Mouse (Mus musculus) MEL (cell line): ENCODE data around the gene Cpsf6. TPM values are rescaled to one million over a fixed set of nuclear protein-coding genes. Genes with fewer than 3 reads are reported as not detected.

Source experiments
- DNase-seq: peaks from one replicate; pipeline ENCODE4 v3.0.0; 2011; ENCODE audit warnings: low read depth, low spot score
- H3K27ac ChIP-seq: 2 replicates; pipeline ENCODE4 v1.5.1; 2012; ENCODE audit warnings: low read depth, mild to moderate bottlenecking, control low read depth, low read length, moderate library complexity; ENCODE audit not compliant: control insufficient read depth
- H3K27me3 ChIP-seq, 2 experiments: fragments of 150-350 bp in 1 of 2; sonication (generic) in 1 of 2; 2 replicates each; pipeline ENCODE4 v1.6.1; 2012; ENCODE audit warnings: low read length in 2 of 2, mild to moderate bottlenecking in 2 of 2, improper control_type of control experiment in 1 of 2, moderate library complexity in 1 of 2; ENCODE audit not compliant: insufficient read depth in 2 of 2, control insufficient read depth in 1 of 2
- H3K36me3 ChIP-seq, 2 experiments: 2 replicates each; pipeline ENCODE4 v1.6.1; 2012 to 2014; ENCODE audit warnings: low read length in 2 of 2, improper control_type of control experiment in 1 of 2, inconsistent platforms in 1 of 2, mild to moderate bottlenecking in 1 of 2; ENCODE audit not compliant: insufficient read depth in 2 of 2, control insufficient read depth in 1 of 2
- H3K4me1 ChIP-seq, 2 experiments: fragments of 150-350 bp in 1 of 2; sonication (generic) in 1 of 2; 2 replicates each; pipeline ENCODE4 v1.6.1; 2012; ENCODE audit warnings: low read length in 2 of 2, improper control_type of control experiment in 1 of 2, mild to moderate bottlenecking in 1 of 2; ENCODE audit not compliant: insufficient read depth in 2 of 2, control insufficient read depth in 1 of 2
- H3K4me3 ChIP-seq, 2 experiments: fragments of 150-350 bp in 1 of 2; sonication (generic) in 1 of 2; 2 replicates each; pipeline ENCODE4 v1.5.1; 2012; ENCODE audit warnings: low read depth in 2 of 2, low read length in 2 of 2, mild to moderate bottlenecking in 2 of 2, moderate library complexity in 2 of 2, control low read depth in 1 of 2, improper control_type of control experiment in 1 of 2; ENCODE audit not compliant: control insufficient read depth in 1 of 2, insufficient read depth in 1 of 2
- H3K79me2 ChIP-seq: 2 replicates; pipeline ENCODE4 v1.6.1; 2012; ENCODE audit warnings: mild to moderate bottlenecking, low read length, moderate library complexity; ENCODE audit not compliant: control insufficient read depth, poor library complexity, insufficient read depth
- H3K9ac ChIP-seq: 2 replicates; pipeline ENCODE4 v1.6.1; 2012; ENCODE audit warnings: low read depth, mild to moderate bottlenecking, control low read depth, low read length, moderate library complexity; ENCODE audit not compliant: control insufficient read depth, poor library complexity, severe bottlenecking
- H3K9me3 ChIP-seq: fragments of 150-350 bp; sonication (generic); replicated peaks from 2 replicates; pipeline ENCODE4 v1.6.1; 2012; ENCODE audit warnings: mild to moderate bottlenecking, low read length, improper control_type of control experiment, moderate library complexity; ENCODE audit not compliant: insufficient read depth
- BHLHE40 ChIP-seq: IDR thresholded peaks from 2 replicates; pipeline ENCODE4 v1.6.1; 2012; ENCODE audit warnings: low read depth, mild to moderate bottlenecking, inconsistent platforms, low read length, improper control_type of control experiment, borderline replicate concordance
- CHD1 ChIP-seq: IDR thresholded peaks from 2 replicates; pipeline ENCODE4 v1.6.1; 2012; ENCODE audit warnings: low read depth, mild to moderate bottlenecking, inconsistent platforms, low read length, improper control_type of control experiment
- CHD2 ChIP-seq: IDR thresholded peaks from 2 replicates; pipeline ENCODE4 v1.6.1; 2011; ENCODE audit warnings: low read length, improper control_type of control experiment
- CTCF ChIP-seq, 3 experiments: IDR thresholded peaks in 2 of 3; conservative IDR thresholded peaks in 1 of 3; 2 replicates each; pipeline ENCODE4 v1.5.1; 2011 to 2012; ENCODE audit warnings: low read length in 3 of 3, low read depth in 2 of 3, mild to moderate bottlenecking in 2 of 3, improper control_type of control experiment in 1 of 3, inconsistent platforms in 1 of 3, mixed read lengths in 1 of 3, moderate library complexity in 1 of 3; ENCODE audit not compliant: control insufficient read depth in 1 of 3, insufficient read depth in 1 of 3, poor library complexity in 1 of 3, severe bottlenecking in 1 of 3
- E2F4 ChIP-seq: IDR thresholded peaks from 2 replicates; pipeline ENCODE4 v1.6.1; 2011; ENCODE audit warnings: low read depth, low read length, improper control_type of control experiment, borderline replicate concordance
- ELF1 ChIP-seq: IDR thresholded peaks from 2 replicates; pipeline ENCODE4 v1.6.1; 2014; ENCODE audit warnings: low read depth, mild to moderate bottlenecking, inconsistent platforms, low read length, improper control_type of control experiment, moderate library complexity
- EP300 ChIP-seq, 2 experiments: IDR thresholded peaks; 2 replicates each; pipeline ENCODE4 v1.6.1; 2011; ENCODE audit warnings: improper control_type of control experiment in 2 of 2, low read length in 2 of 2, low read depth in 1 of 2, mild to moderate bottlenecking in 1 of 2
- ETS1 ChIP-seq: IDR thresholded peaks from 2 replicates; pipeline ENCODE4 v1.6.1; 2012; ENCODE audit warnings: low read depth, mild to moderate bottlenecking, inconsistent platforms, low read length, improper control_type of control experiment, moderate library complexity
- GABPA ChIP-seq: IDR thresholded peaks from 2 replicates; pipeline ENCODE4 v1.6.1; 2012; ENCODE audit warnings: low read depth, mild to moderate bottlenecking, inconsistent platforms, low read length, improper control_type of control experiment, moderate library complexity
- GATA1 ChIP-seq: IDR thresholded peaks from 2 replicates; pipeline ENCODE4 v1.6.1; 2011; ENCODE audit warnings: low read depth, low read length, improper control_type of control experiment
- HCFC1 ChIP-seq: IDR thresholded peaks from 2 replicates; pipeline ENCODE4 v1.6.1; 2012; ENCODE audit warnings: low read depth, mild to moderate bottlenecking, inconsistent platforms, low read length, improper control_type of control experiment, moderate library complexity
- JUND ChIP-seq: IDR thresholded peaks from 2 replicates; pipeline ENCODE4 v1.6.1; 2011; ENCODE audit warnings: low read depth, mild to moderate bottlenecking, improper control_type of control experiment, low read length
- KAT2A ChIP-seq: conservative IDR thresholded peaks from 2 replicates; pipeline ENCODE4 v1.6.1; 2012; ENCODE audit warnings: low read depth, low read length, improper control_type of control experiment, inconsistent platforms
- MAFK ChIP-seq: IDR thresholded peaks from 2 replicates; pipeline ENCODE4 v1.6.1; 2011; ENCODE audit warnings: low read depth, mild to moderate bottlenecking, low read length, improper control_type of control experiment, borderline replicate concordance
- MAX ChIP-seq: IDR thresholded peaks from 2 replicates; pipeline ENCODE4 v1.6.1; 2011; ENCODE audit warnings: low read length, improper control_type of control experiment
- MAZ ChIP-seq: IDR thresholded peaks from 2 replicates; pipeline ENCODE4 v1.6.1; 2012; ENCODE audit warnings: low read depth, mild to moderate bottlenecking, inconsistent platforms, low read length, improper control_type of control experiment
- MEF2A ChIP-seq: IDR thresholded peaks from 2 replicates; pipeline ENCODE4 v1.6.1; 2014; ENCODE audit warnings: low read depth, mild to moderate bottlenecking, inconsistent platforms, low read length, improper control_type of control experiment; ENCODE audit not compliant: poor library complexity, insufficient replicate concordance, severe bottlenecking; ENCODE audit errors: extremely low read depth
- MXI1 ChIP-seq: IDR thresholded peaks from 2 replicates; pipeline ENCODE4 v1.6.1; 2011; ENCODE audit warnings: mild to moderate bottlenecking, low read depth, low read length, improper control_type of control experiment
- MYB ChIP-seq: IDR thresholded peaks from 2 replicates; pipeline ENCODE4 v1.6.1; 2011; ENCODE audit warnings: mild to moderate bottlenecking, low read depth, low read length, improper control_type of control experiment
- MYC ChIP-seq: IDR thresholded peaks from 2 replicates; pipeline ENCODE4 v1.6.1; 2011; ENCODE audit warnings: low read depth, mild to moderate bottlenecking, low read length, improper control_type of control experiment, moderate library complexity
- NELFE ChIP-seq: IDR thresholded peaks from 2 replicates; pipeline ENCODE4 v1.6.1; 2011; ENCODE audit warnings: low read depth, low read length, improper control_type of control experiment
- NRF1 ChIP-seq: IDR thresholded peaks from 2 replicates; pipeline ENCODE4 v1.6.1; 2014; ENCODE audit warnings: low read depth, mild to moderate bottlenecking, inconsistent platforms, low read length, improper control_type of control experiment, moderate library complexity; ENCODE audit not compliant: poor library complexity, insufficient read depth, severe bottlenecking
- POLR2A ChIP-seq, 2 experiments: IDR thresholded peaks; 2 replicates each; pipeline ENCODE4 v1.6.1; 2011 to 2012; ENCODE audit warnings: low read length in 2 of 2, mild to moderate bottlenecking in 2 of 2, control low read depth in 1 of 2, improper control_type of control experiment in 1 of 2, low read depth in 1 of 2, moderate library complexity in 1 of 2; ENCODE audit not compliant: control insufficient read depth in 1 of 2, insufficient read depth in 1 of 2, poor library complexity in 1 of 2
- POLR2AphosphoS2 ChIP-seq: IDR thresholded peaks from 2 replicates; pipeline ENCODE4 v1.6.1; 2011; ENCODE audit warnings: low read length, improper control_type of control experiment
- POLR2AphosphoS5 ChIP-seq: IDR thresholded peaks from 2 replicates; pipeline ENCODE4 v1.6.1; 2012; ENCODE audit warnings: low read depth, borderline replicate concordance, mild to moderate bottlenecking, inconsistent platforms, low read length, moderate library complexity, mixed read lengths
- SMC3 ChIP-seq: IDR thresholded peaks from 2 replicates; pipeline ENCODE4 v1.6.1; 2011; ENCODE audit warnings: low read depth, low read length, improper control_type of control experiment
- TAL1 ChIP-seq: IDR thresholded peaks from 2 replicates; pipeline ENCODE4 v1.6.1; 2012; ENCODE audit warnings: mild to moderate bottlenecking, inconsistent platforms, low read length, moderate library complexity, mixed read lengths
- TBP ChIP-seq: IDR thresholded peaks from 2 replicates; pipeline ENCODE4 v1.8.0; 2011; ENCODE audit warnings: low read depth, low read length, improper control_type of control experiment
- TCF12 ChIP-seq: IDR thresholded peaks from 2 replicates; pipeline ENCODE4 v1.6.1; 2014; ENCODE audit warnings: low read depth, mild to moderate bottlenecking, inconsistent platforms, low read length, improper control_type of control experiment, moderate library complexity
- UBTF ChIP-seq: IDR thresholded peaks from 2 replicates; pipeline ENCODE4 v1.6.1; 2012; ENCODE audit warnings: low read depth, mild to moderate bottlenecking, inconsistent platforms, low read length, improper control_type of control experiment, moderate library complexity, borderline replicate concordance; ENCODE audit not compliant: insufficient read depth
- USF2 ChIP-seq, 2 experiments: IDR thresholded peaks; 2 replicates each; pipeline ENCODE4 v1.6.1; 2011 to 2012; ENCODE audit warnings: improper control_type of control experiment in 2 of 2, low read length in 2 of 2, borderline replicate concordance in 1 of 2, inconsistent platforms in 1 of 2, low read depth in 1 of 2, mild to moderate bottlenecking in 1 of 2; ENCODE audit not compliant: insufficient read depth in 1 of 2
- ZC3H11A ChIP-seq: IDR thresholded peaks from 2 replicates; pipeline ENCODE4 v1.6.1; 2012; ENCODE audit warnings: low read depth, mild to moderate bottlenecking, inconsistent platforms, low read length, improper control_type of control experiment
- ZKSCAN1 ChIP-seq: IDR thresholded peaks from 2 replicates; pipeline ENCODE4 v1.6.1; 2012; ENCODE audit warnings: low read depth, mild to moderate bottlenecking, inconsistent platforms, low read length, improper control_type of control experiment, moderate library complexity
- ZNF384 ChIP-seq: IDR thresholded peaks from 2 replicates; pipeline ENCODE4 v1.6.1; 2012; ENCODE audit warnings: low read depth, mild to moderate bottlenecking, inconsistent platforms, low read length, improper control_type of control experiment
- polyA plus RNA-seq, 2 experiments: library from polyadenylated mRNA; stranded (reverse) in 1 of 2; unstranded in 1 of 2; fragments of >175 nt in 1 of 2; fragments of >200 nt in 1 of 2; gene quantifications; 2 replicates each; pipeline versions ENCODE4 v1.2.1 to v1.2.4; 2012; ENCODE audit warnings: low replicate concordance in 2 of 2, low read depth in 1 of 2; ENCODE audit not compliant: insufficient read length in 2 of 2, insufficient read depth in 1 of 2, missing spikeins in 1 of 2
- total RNA-seq: library from RNA; depleted of rRNA; stranded (reverse); fragments of 300-350 nt; gene quantifications from 2 replicates; pipeline ENCODE4 v1.2.3, GENCODE M21; 2012

Cpsf6 gene
- total and polyA plus RNA-seq, 3 experiments = 85.7 to 88.2 TPM; not detected in 1

- Histone ChIP-seq H3K4me3 (peak overlapping the region; percentile 58 to 87), H3K9ac (peak overlapping the region; percentile 70), H3K4me1 (peaks cover 1 to 5% of the 10 kb centered on the region in 2 experiments; a peak in 2 of 4 replicates), H3K36me3 (peaks cover 0 to 2% of the 10 kb centered on the region in 2 experiments; a peak in 1 of 4 replicates), H3K79me2 (no peaks in the 10 kb centered on the region; the same call in 1 of the 2 replicates), H3K9me3 (no peaks in the 10 kb centered on the region), H3K27me3 (no peaks in the 10 kb centered on the region), H3K27ac (peak overlapping the region; percentile 78)
- DNase-seq = peak; percentile 95
- TF ChIP-seq GABPA (no peak), POLR2AphosphoS2 (peak; percentile 47; the same call in 1 of the 2 replicates), TAL1 (peak; percentile 56), GATA1 (peak; percentile 49; the same call in 1 of the 2 replicates), TCF12 (0 out of 2 replicates have a peak, but pooled peaks have one; percentile 25), KAT2A (no peak; the same call in 1 of the 2 replicates), SMC3 (no peak), UBTF (no peak), TBP (0 out of 2 replicates have a peak, but pooled peaks have one; percentile 40), NRF1 (no peak), USF2 (IDR thresholded peaks at IDR 0.05; ENCODE audit: borderline replicate concordance in 1 of 2, insufficient read depth in 1 of 2, low read depth in 1 of 2, low read length in 2 of 2) (no peak), ETS1 (peak; percentile 52; the same call in 1 of the 2 replicates), NELFE (peak; percentile 63), ZC3H11A (no peak), CTCF (IDR thresholded peaks at IDR 0.05 in 2 of 3, conservative IDR thresholded peaks at IDR 0.05 in 1 of 3; ENCODE audit: control insufficient read depth in 1 of 3, insufficient read depth in 1 of 3, low read depth in 2 of 3, low read length in 3 of 3, poor library complexity in 1 of 3, severe bottlenecking in 1 of 3) (no peak), E2F4 (no peak), MAFK (no peak), ELF1 (peak; percentile 85), MEF2A (no peak), MAZ (0 out of 2 replicates have a peak, but pooled peaks have one; percentile 28), CHD2 (no peak), MYB (no peak), POLR2AphosphoS5 (no peak), EP300 (IDR thresholded peaks at IDR 0.05; ENCODE audit: low read depth in 1 of 2, low read length in 2 of 2) (peak in 1 of 2 experiments; percentile 65; a peak in 3 of 4 replicates), ZNF384 (no peak), ZKSCAN1 (no peak), JUND (0 out of 2 replicates have a peak, but pooled peaks have one; percentile 32), CHD1 (no peak), BHLHE40 (no peak), MXI1 (peak; percentile 65), HCFC1 (peak; percentile 67), MAX (peak; percentile 53), MYC (no peak), POLR2A (IDR thresholded peaks at IDR 0.05; ENCODE audit: control insufficient read depth in 1 of 2, insufficient read depth in 1 of 2, low read depth in 1 of 2, low read length in 2 of 2, poor library complexity in 1 of 2) (peak; percentile 40 to 58; a peak in 2 of 4 replicates)
Observed at GRCm38 (mm10) chr10:117417772-117418667, 38.2 kb upstream of the Cpsf6 start.
